Mouse (Mus musculus) cerebellum, adult 11-12 months (tissue): ENCODE data around the gene Fam131c.

ENCODE experiments used
- DNase-seq: peaks from one replicate; pipeline ENCODE4 v3.0.0; 2022

The Fam131c gene

DNA sequence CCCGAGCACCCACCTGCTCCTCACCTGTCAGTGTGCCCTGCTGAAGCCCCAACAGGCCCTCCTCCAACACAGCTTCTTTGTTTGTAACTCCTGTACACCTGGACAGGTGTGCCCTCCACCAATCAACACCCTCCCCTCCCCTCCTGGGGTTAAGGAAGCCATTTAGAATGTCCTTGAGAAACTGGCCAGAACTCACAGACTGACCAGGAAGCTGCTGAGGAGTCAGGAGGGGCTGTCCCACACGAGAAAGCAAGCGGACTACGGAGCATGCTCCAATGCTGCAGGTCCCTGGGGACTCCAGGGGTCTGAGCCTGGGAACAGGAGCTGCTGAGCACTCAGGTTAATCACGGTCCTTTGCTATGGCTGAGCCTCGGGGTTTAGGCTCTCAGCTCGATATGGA lies 47.9 kb downstream of the Fam131c start, which contains the start of gene Clcnkb:
TSS of gene Clcnkb (minus strand) at position 91 of the 400 bp plus-strand sequence.
- DNase-seq: no peak

DNA sequence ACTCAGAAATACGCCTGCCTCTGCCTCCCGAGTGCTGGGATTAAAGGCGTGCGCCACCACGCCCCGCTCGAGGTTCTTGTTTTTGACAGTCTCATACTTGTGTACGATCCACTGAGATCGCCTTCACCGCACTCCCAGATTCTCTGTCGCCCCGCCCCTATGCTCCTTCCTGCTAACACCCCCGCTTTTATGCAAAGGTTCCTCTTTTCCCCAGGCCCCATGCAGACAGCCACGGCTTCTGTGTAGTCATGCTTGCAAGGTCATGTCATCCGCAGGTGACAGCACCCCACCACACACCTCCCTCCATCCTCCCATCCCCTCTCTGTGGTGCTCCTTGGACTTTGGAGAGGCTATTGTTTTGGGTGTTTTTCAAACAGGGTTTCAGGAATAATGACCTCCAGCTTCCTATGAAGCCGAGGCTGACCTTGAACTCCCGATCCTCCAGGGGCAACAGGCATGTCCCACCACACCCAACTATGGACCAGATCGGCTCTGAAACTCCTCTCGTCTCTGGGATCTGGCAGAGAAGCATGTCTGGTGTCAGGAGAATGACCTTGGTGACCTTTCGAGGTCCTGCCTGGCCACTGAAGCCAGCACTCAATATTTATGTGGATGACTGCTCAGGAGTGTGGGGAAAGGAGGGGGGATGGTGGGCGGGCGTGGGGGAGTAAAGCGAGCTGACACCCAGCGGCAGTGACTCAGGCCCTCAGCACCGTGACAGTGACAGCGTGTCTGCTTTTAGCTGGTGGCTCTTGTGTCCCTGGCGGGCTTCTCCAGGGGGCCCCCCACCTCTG lies 51.6 kb downstream of the Fam131c start:
- no peak for DNase-seq

DNA sequence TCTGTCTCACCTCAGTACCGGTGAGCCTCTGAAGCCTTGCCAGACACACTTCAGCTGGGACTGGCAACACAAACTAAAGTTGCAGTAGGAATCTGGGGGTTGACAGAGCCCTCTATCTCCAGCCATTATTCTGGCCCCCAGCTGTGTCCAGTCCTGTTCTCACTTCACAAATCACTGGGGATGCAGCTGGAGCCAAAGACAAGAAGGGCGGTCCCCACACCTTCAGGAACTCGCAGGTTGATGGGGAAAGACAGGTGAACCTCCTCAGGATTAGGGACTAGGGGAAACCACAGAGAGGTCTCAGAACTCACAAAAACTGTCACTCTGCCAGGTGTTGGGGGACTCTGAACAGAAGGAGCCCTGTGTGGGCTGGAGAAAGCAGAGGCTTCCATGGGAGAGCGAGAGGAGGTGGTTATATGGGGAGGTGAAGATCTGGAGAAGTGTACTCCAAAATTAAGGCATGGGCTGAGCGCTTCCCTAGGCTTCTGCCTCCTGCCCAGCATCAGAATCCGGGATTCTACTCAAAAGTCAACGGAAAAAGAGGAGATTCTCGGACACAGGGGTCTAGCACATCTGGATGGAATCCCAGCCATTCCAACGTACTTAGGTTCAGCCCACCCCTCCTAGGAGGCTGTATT lies 52.3 kb downstream of the Fam131c start, which contains the start of gene Hspb7:
TSS of gene Hspb7 (plus strand) at position 588 of the 638 bp plus-strand sequence.
- no peak for DNase-seq

- no peak for DNase-seq
Observed at GRCm38 (mm10) chr4:141420886-141421285, 52.9 kb downstream of the Fam131c start.

- no peak for DNase-seq
Observed at GRCm38 (mm10) chr4:141421423-141421822, 53.4 kb downstream of the Fam131c start.

- no peak for DNase-seq
Observed at GRCm38 (mm10) chr4:141422841-141423240, 54.8 kb downstream of the Fam131c start.

- DNase-seq: no peak
Observed at GRCm38 (mm10) chr4:141423288-141423687, 55.3 kb downstream of the Fam131c start.

DNA sequence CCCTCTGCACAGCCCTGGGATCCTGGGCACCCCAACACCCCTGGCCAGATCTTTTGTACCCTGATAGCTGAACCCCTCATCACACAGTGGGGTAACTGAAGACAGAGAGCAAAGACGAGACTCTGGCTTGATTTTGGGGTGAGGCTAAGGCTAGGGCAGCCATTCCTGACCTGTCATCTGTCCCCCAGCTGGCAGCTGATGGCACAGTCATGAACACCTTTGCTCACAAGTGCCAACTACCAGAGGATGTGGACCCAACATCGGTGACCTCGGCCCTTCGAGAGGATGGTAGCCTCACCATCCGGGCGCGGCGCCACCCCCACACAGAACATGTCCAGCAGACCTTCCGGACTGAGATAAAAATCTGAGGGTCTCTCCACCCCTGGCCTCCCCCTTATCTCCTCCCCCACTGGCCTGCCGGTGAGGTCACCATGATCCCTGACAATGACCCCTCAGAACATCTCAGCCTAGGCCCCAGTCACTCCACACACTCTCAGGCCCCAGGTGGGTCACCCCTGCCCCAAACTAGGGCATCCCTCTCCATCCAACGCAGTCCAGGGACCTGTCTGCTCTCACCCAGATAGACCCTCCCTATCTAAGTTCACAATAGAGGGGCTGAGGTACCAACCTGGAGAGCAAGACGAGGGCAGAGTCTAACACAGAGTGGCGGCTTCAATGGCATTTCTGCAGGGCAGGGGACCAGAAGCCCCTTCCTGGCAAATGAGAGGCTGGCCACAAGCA lies 55.8 kb downstream of the Fam131c start:
- DNase-seq: no peak

DNA sequence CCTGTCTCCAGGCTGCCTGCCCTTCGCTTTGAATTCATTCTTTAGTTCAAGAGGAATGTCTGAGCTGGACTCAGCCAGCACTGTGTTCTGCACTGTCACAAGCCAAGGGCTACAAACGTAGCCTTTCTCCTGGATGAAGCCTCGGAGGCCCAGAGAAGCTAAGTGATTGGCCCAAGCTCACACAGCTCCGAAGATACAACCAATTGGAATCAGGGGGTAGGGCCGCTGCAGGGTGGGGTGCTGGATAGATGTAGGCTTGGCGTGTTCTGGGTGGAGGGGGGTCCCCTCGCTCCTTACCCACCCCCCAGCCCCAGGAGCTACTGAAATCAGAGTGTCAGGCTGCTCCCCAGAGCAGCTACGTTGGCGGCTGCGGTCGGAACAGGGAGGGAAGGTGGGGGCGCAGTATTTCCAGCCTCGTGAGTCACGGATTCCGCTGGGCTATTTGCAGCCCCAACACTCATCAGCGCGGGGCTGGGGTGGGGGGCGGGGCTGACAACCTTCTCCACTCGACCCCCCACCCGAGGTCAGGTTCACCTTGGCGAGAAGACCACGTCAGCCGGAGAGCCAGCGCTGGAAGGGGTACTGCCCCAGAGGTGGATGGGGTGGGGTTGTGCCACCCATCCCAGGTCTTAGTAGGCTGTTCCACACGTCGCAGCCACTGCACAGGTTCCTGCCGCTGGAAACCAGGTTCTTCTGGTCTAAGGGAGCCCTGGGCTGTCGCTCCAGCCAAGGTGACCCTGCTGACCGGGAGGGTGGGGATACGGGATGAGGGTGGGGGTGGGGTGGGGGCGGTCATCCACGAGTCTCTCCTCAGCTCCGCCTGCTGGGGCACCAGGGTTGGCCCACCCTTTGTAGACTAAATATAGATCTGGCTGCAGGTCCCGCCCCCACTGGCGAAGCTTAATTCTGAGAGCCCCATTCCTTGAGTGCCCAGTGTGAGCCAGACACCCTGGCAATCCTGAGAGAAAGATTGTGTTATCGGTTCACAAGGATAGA lies 57.8 kb downstream of the Fam131c start:
- DNase-seq: peak; percentile 45

DNA sequence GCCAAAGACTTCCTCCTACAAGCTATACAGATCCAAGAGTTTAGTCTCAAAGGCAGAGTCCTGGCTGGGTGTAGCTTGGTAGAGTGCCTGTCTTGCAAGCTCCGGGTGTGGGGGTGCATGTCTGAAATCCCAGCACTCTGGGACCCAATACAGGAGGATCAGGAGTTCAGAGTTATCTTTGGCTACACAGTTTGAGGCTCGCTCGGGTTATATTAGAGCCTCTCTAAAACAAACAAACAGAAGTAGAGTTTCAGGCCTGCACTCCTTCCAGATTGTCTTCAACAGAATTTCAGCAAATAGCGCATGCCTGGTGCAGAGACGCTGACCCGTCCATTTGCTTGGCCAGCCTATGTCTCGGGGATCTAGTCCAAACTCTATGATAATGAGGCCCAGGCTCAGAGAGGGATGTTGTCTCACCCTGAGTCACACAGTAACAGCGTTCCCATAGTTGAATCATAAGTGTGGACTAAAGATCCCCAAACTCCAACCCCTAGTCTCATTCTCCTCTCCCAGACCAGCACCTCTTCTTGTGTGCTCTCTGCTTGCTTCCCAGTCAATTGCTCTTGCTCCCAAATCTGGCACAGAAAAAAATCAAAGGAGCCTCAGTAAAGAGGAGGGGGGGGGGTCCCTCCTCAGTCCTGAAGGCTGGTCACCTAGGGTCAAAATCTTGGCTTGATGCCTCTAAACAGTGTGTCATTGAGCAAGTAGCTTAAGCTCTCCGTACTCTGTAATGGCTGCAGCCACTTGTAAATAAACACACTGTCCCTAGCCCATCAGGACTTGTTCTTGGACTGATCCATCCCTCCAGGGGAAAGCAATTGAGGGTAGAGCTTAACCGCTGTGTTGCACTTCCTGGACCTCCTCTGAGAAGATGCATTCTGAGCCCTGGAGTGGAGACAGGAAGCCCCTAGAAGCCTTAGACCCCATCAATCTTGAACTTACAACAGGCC lies 59.1 kb downstream of the Fam131c start:
- no peak for DNase-seq

DNA sequence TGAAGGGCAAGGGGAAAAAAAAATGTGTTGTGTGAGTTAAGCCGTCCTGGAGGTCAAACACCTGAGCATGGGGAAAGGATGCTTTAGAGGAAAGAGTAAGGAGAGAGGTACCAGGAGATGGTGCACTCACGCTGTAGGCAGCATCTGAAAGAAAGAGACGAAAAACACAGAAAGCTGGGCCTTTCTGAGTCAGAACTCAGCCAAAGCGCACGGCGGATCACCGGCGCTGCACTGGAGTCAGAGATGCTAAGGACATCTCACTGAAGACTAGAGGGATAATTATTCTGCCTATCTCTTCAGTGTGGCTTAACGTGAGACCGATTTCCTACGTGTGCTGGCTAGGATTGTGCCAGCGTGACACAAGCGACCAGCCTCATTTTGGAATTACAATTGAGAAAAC lies 59.9 kb downstream of the Fam131c start:
- DNase-seq: no peak

DNA sequence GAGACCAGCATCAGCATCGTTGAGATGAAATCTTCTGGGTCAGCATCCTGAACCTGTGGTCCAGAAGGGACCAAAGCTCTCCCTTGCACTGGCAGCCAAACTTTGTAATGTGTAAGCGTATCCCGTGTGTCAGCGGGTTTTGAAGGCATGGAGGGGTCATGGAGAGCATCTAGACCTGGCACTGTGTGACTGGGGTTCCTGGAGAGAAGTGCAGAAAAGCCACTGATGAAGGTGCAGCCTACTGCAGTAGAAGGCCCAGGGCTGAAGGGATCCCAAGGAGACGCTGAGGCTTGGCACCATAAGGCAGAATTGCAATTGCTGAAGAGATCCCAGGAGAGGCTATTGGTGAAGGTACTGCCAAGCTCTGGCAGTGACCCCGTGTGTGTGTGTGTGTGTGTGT lies 61.4 kb downstream of the Fam131c start:
- no peak for DNase-seq

DNA sequence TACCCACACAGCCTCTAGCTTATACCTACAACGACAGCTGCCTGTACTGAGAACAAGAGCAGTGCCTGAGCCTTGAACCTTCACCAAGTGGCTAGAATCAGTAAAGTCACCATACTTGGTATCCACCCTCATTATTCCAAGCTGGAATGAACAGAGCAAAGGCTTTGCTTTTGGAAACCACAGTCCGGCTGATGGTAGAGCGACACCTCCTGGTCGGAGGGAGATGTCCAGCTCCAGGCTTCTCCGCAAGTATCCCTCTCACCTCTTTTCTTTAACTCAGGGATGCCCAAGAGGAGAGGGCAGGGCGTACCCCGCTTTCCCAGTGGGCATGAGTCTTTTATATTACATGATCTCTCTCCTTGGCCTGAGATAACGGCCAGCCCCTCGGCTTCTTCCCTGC lies 61.8 kb downstream of the Fam131c start:
- no peak for DNase-seq

DNA sequence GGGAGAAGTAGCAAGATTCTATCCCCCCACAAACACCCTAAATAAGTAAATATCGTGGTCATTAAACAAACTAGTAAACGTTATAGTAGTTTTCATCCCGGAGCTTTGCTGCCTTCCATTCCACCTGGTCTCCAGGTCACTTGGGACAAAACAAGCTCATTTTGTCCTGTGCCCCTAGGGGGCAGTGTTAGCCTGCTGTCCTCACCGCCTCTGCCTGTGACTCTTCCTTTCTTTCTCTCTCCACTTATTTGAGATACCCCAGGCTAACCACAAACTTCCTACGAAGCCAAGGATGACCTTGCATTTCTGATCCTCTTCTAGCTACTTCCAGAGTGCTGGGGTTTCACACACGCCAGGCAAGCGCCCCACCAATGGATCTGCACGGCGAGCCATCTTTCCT lies 63.0 kb downstream of the Fam131c start:
- DNase-seq: peak; percentile 63

DNA sequence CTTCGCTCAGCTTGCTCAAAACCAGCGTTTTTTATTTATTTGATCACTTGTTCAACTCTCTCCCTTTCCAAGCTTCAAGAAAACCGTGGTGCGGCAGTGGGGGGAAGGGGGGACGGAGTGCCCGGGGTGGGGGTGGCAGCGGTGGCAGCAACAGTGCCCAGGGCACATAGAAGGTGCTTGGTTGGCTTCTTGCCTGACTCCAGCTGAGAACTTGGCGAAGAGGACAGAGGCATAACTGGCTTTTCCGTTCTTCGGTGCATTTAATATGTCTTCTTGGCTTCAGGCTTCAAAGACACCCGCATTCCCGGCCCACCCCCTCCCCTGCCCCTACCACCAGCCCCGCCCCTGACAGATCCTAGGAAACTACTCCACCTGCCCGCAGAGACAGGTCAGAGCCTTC lies 64.6 kb downstream of the Fam131c start:
- DNase-seq: no peak

DNA sequence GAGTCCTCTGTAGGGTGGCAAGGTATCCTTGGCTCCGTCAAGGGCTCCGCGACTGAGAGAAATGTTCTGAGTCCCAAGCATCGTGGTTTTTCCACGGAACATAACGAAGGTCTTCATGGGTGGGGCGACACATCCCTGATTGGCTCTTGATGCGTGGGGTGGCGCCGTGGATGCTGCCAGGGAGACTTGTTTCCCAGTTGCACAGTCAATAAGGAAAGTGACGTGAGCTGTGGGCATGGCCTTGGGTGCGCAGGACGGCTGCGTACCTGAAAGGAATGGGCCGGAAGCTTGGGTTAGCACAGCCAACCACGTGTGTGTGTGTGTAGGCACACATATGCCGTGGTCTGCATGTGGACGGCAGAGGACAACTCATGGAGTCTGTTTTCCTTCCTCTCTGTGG lies 65.2 kb downstream of the Fam131c start:
- no peak for DNase-seq
